Mouse (Mus musculus) forebrain, embryonic 11.5 days (tissue): ENCODE measurements around the gene Vmn1r69. TPM values are rescaled to one million over a fixed set of nuclear protein-coding genes. Genes with fewer than 3 reads are reported as not detected.

Experiments used
- ATAC-seq: fragments of 200-750 bp; cut with Nextera tagmentation; replicated peaks from 2 replicates; pipeline ENCODE4 v1.8.0; 2017; ENCODE audit warnings: moderate TSS enrichment; ENCODE audit not compliant: low FRiP score
- DNase-seq: peaks from one replicate; pipeline ENCODE4 v3.0.0-alpha.2; 2017; ENCODE audit warnings: low spot score
- H3K27ac ChIP-seq: fragments of 300-500 bp; sonication (generic); 2 replicates; pipeline ENCODE4 v1.5.1; 2014; ENCODE audit warnings: low read depth, low read length
- H3K27me3 ChIP-seq: fragments of 300-500 bp; sonication (generic); 2 replicates; pipeline ENCODE4 v1.6.1; 2014; ENCODE audit warnings: mild to moderate bottlenecking, low read length, mixed read lengths; ENCODE audit not compliant: control insufficient read depth, insufficient read depth
- H3K36me3 ChIP-seq: fragments of 300-500 bp; sonication (generic); 2 replicates; pipeline ENCODE4 v1.6.1; 2014; ENCODE audit warnings: mild to moderate bottlenecking, low read length, moderate library complexity, mixed read lengths; ENCODE audit not compliant: control insufficient read depth, insufficient read depth
- H3K4me1 ChIP-seq: fragments of 300-500 bp; sonication (generic); replicated peaks from 2 replicates; pipeline ENCODE4 v1.6.1; 2014; ENCODE audit warnings: low read length, mixed read lengths; ENCODE audit not compliant: control insufficient read depth, insufficient read depth
- H3K4me2 ChIP-seq: fragments of 300-500 bp; sonication (generic); 2 replicates; pipeline ENCODE4 v1.6.1; 2014; ENCODE audit warnings: low read depth, mild to moderate bottlenecking, low read length, moderate library complexity, mixed read lengths; ENCODE audit not compliant: severe bottlenecking
- H3K4me3 ChIP-seq: fragments of 300-500 bp; sonication (generic); 2 replicates; pipeline ENCODE4 v1.5.1; 2014; ENCODE audit warnings: low read depth, low read length
- H3K9ac ChIP-seq: fragments of 300-500 bp; sonication (generic); 2 replicates; pipeline ENCODE4 v1.6.1; 2014; ENCODE audit warnings: low read length
- H3K9me3 ChIP-seq: fragments of 300-500 bp; sonication (generic); 2 replicates; pipeline ENCODE4 v1.6.1; 2016; ENCODE audit warnings: low read length, mixed read lengths; ENCODE audit not compliant: control insufficient read depth
- WGBS: fragments of 180-500 bp; shearing (Covaris S2); extraction: QIAGEN DNeasy Blood & Tissue Kit; methylation state at CpG from one replicate; pipeline ENCODE4 v1.1.7; 2014; 5-methylcytosine and 5-hydroxymethylcytosine counted together
- polyA plus RNA-seq: library from polyadenylated mRNA; unstranded; fragments of >200 nt; fragmentation: Nextera tagmentation; extraction: Ambion mirVana; gene quantifications from 2 replicates; pipeline ENCODE4 v1.2.1, GENCODE M21; 2014

The Vmn1r69 gene
- polyA plus RNA-seq = not detected in 2 replicates

DNA sequence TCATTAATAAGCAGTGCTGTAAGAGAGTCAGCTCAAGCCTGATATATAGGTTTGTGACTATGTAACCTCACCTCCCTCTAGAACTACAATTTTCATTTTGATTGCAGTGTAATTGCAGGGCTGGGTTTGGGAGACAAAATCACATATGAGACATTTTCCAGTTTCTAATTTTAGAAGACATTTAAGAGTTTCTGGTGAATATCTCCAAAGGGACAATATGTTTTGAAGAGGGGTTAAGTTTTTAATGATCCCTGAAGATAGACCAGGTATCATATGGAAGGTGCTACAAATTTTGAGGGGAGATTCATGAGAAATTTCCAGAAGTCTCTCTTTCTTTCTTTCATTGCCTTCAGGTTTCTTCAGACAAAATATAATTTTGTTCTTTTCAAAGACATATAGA, at the start of gene Vmn1r69:
TSS of gene Vmn1r69 (minus strand) at position 101 of the 400 bp plus-strand sequence.
- ATAC-seq (no peak), DNase-seq (no peak)
- Histone ChIP-seq H3K9me3 (no peaks in the 10 kb centered on the region; the same call in 1 of the 2 replicates), H3K27ac (no peak within 1 kb of the TSS), H3K4me2 (no peak within 1 kb of the TSS), H3K4me1 (no peaks in the 10 kb centered on the region), H3K27me3 (no peaks in the 10 kb centered on the region), H3K4me3 (no peak within 1 kb of the TSS), H3K36me3 (no peaks in the 10 kb centered on the region), H3K9ac (no peak within 1 kb of the TSS)

- H3K4me1 ChIP-seq = no peaks in the 10 kb centered on the region
- H3K9ac ChIP-seq = no peak within 1 kb of the TSS
- 72% methylated on average over 1 of the region's 1 CpGs for WGBS
- DNase-seq (no peak), ATAC-seq (no peak)
- no peaks in the 10 kb centered on the region; the same call in 1 of the 2 replicates for H3K9me3 ChIP-seq
- H3K4me2 ChIP-seq = no peak within 1 kb of the TSS
- no peak within 1 kb of the TSS for H3K4me3 ChIP-seq
- H3K27me3 ChIP-seq = no peaks in the 10 kb centered on the region
- no peak within 1 kb of the TSS for H3K27ac ChIP-seq
- H3K36me3 ChIP-seq = no peaks in the 10 kb centered on the region
Observed at GRCm38 (mm10) chr7:10631232-10631631, 17.8 kb upstream of the Vmn1r69 start, which contains the start of gene Vmn1r70. Gene Vmn1r70 (plus strand): TSS chr7:10631532.

GRCm38 (mm10) chr7:10558385-10558784, 55.1 kb downstream of the Vmn1r69 start, which contains the start of gene Vmn1r68:
Gene Vmn1r68 (minus strand): TSS chr7:10558485.
- Histone ChIP-seq H3K27ac (no peak within 1 kb of the TSS), H3K9me3 (no peaks in the 10 kb centered on the region; the same call in 1 of the 2 replicates), H3K4me2 (no peak within 1 kb of the TSS), H3K27me3 (no peaks in the 10 kb centered on the region), H3K4me3 (no peak within 1 kb of the TSS), H3K36me3 (no peaks in the 10 kb centered on the region), H3K4me1 (no peaks in the 10 kb centered on the region), H3K9ac (no peak within 1 kb of the TSS)
- no peak for DNase-seq
- 74% methylated on average over 2 of the region's 2 CpGs for WGBS
- no peak for ATAC-seq

Other genes with a start within 250 kb of the Vmn1r69 start
- not detected in 2 replicates for gene Vmn1r67, start 170.3 kb downstream of the Vmn1r69 start, polyA plus RNA-seq
- 56.0 and 56.9 TPM in 2 replicates for gene Zik1, start 118.3 kb downstream of the Vmn1r69 start, polyA plus RNA-seq
- not detected in 2 replicates for gene Vmn1r68, start 55.2 kb downstream of the Vmn1r69 start, polyA plus RNA-seq
- gene Vmn1r70, start 17.9 kb upstream of the Vmn1r69 start, polyA plus RNA-seq = not detected in 2 replicates
- not detected in 2 replicates for gene Nlrp4b, start 74.1 kb upstream of the Vmn1r69 start, polyA plus RNA-seq
- gene Vmn1r71, start 140.7 kb upstream of the Vmn1r69 start, polyA plus RNA-seq = not detected in 2 replicates